Mouse (Mus musculus): ENCODE data around the gene Rb1. TPM values are rescaled to one million over a fixed set of nuclear protein-coding genes. Genes with fewer than 3 reads are reported as not detected.

Gene Rb1
- polyA plus RNA-seq, 2 experiments, result 15.6 to 29.6 TPM

GRCm38 (mm10) chr14:73176266-73176665 lies 149.4 kb downstream of the Rb1 start:
- no peak for DNase-seq (ENCODE audit: low spot score)
- H3K9me3 ChIP-seq (ENCODE audit: control insufficient read depth, low read length), result no peaks in the 10 kb centered on the region
- 90% methylated on average over 5 of the region's 5 CpGs for WGBS
- peaks cover 96% of the 10 kb centered on the region for H3K36me3 ChIP-seq (ENCODE audit: control insufficient read depth, insufficient read depth, low read length)
- no peak overlapping the region for H3K4me3 ChIP-seq (replicated peaks; ENCODE audit: low read length)
- H3K4me2 ChIP-seq (replicated peaks; ENCODE audit: low read depth, low read length, severe bottlenecking), result no peak overlapping the region
- no peak overlapping the region for H3K9ac ChIP-seq (ENCODE audit: low read depth, low read length, severe bottlenecking)
- H3K27me3 ChIP-seq (ENCODE audit: control insufficient read depth, insufficient read depth, low read length), result no peaks in the 10 kb centered on the region
- H3K27ac ChIP-seq (replicated peaks; ENCODE audit: low read depth, low read length), result no peak overlapping the region
- TF ChIP-seq POLR2A (IDR thresholded peaks at IDR 0.05; ENCODE audit: borderline replicate concordance, extremely low read depth, insufficient read depth, insufficient read length), result no peak
- ATAC-seq (ENCODE audit: low FRiP score, low read depth), result no peak
- 0 out of 2 replicates have a peak, but pooled peaks cover 6% of the 10 kb centered on the region for H3K4me1 ChIP-seq (ENCODE audit: control insufficient read depth, insufficient read depth, low read length)

GRCm38 (mm10) chr14:73175814-73176213 lies 149.8 kb downstream of the Rb1 start:
- 0 out of 2 replicates have a peak, but pooled peaks cover 6% of the 10 kb centered on the region for H3K4me1 ChIP-seq (ENCODE audit: control insufficient read depth, insufficient read depth, low read length)
- no peak overlapping the region for H3K4me3 ChIP-seq (replicated peaks; ENCODE audit: low read length)
- ATAC-seq (ENCODE audit: low FRiP score, low read depth) (no peak), DNase-seq (ENCODE audit: low spot score) (no peak)
- no peak for TF ChIP-seq POLR2A (IDR thresholded peaks at IDR 0.05; ENCODE audit: borderline replicate concordance, extremely low read depth, insufficient read depth, insufficient read length)
- no peaks in the 10 kb centered on the region for H3K9me3 ChIP-seq (ENCODE audit: control insufficient read depth, low read length)
- H3K9ac ChIP-seq (ENCODE audit: low read depth, low read length, severe bottlenecking), result no peak overlapping the region
- peaks cover 97% of the 10 kb centered on the region for H3K36me3 ChIP-seq (ENCODE audit: control insufficient read depth, insufficient read depth, low read length)
- no peak overlapping the region for H3K4me2 ChIP-seq (replicated peaks; ENCODE audit: low read depth, low read length, severe bottlenecking)
- WGBS, result 91% methylated on average over 6 of the region's 6 CpGs
- H3K27ac ChIP-seq (replicated peaks; ENCODE audit: low read depth, low read length), result no peak overlapping the region
- H3K27me3 ChIP-seq (ENCODE audit: control insufficient read depth, insufficient read depth, low read length), result no peaks in the 10 kb centered on the region

DNA sequence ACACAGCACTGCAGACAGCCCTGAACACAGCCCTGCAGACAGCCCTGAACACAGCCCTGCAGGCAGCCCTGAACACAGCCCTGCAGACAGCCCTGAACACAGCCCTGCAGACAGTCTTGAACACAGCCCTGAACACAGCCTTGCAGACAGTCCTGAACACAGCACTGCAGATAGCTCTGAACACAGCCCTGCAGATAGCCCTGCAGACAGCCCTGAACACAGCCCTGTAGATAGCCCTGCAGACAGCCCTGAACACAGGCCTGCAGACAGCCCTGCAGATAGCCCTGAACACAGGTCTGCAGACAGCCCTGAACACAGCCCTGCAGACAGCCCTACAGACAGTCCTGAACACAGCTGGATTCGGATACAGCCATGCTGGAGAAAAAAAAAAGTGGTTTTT lies 150.6 kb downstream of the Rb1 start:
- Histone ChIP-seq H3K27me3 (ENCODE audit: control insufficient read depth, insufficient read depth, low read length) (no peaks in the 10 kb centered on the region), H3K4me1 (ENCODE audit: control insufficient read depth, insufficient read depth, low read length) (0 out of 2 replicates have a peak, but pooled peaks cover 6% of the 10 kb centered on the region), H3K9me3 (ENCODE audit: control insufficient read depth, low read length) (no peaks in the 10 kb centered on the region), H3K27ac (replicated peaks; ENCODE audit: low read depth, low read length) (no peak overlapping the region), H3K4me2 (replicated peaks; ENCODE audit: low read depth, low read length, severe bottlenecking) (no peak overlapping the region), H3K4me3 (replicated peaks; ENCODE audit: low read length) (no peak overlapping the region), H3K36me3 (ENCODE audit: control insufficient read depth, insufficient read depth, low read length) (peaks cover 95% of the 10 kb centered on the region), H3K9ac (ENCODE audit: low read depth, low read length, severe bottlenecking) (no peak overlapping the region)
- no peak for TF ChIP-seq POLR2A (IDR thresholded peaks at IDR 0.05; ENCODE audit: borderline replicate concordance, extremely low read depth, insufficient read depth, insufficient read length)
- 84% methylated on average over 1 of the region's 1 CpGs for WGBS
- DNase-seq (ENCODE audit: low spot score), result no peak
- ATAC-seq (ENCODE audit: low FRiP score, low read depth), result no peak

GRCm38 (mm10) chr14:73174091-73174995 lies 151.3 kb downstream of the Rb1 start:
- no peak for TF ChIP-seq POLR2A (IDR thresholded peaks at IDR 0.05; ENCODE audit: borderline replicate concordance, extremely low read depth, insufficient read depth, insufficient read length)
- H3K36me3 ChIP-seq (ENCODE audit: control insufficient read depth, insufficient read depth, low read length), result peaks cover 96% of the 10 kb centered on the region
- no peak overlapping the region for H3K27ac ChIP-seq (replicated peaks; ENCODE audit: low read depth, low read length)
- no peak for DNase-seq (ENCODE audit: low spot score)
- H3K4me1 ChIP-seq (ENCODE audit: control insufficient read depth, insufficient read depth, low read length), result 0 out of 2 replicates have a peak, but pooled peaks cover 6% of the 10 kb centered on the region
- no peak for ATAC-seq (ENCODE audit: low FRiP score, low read depth)
- no peak overlapping the region for H3K4me2 ChIP-seq (replicated peaks; ENCODE audit: low read depth, low read length, severe bottlenecking)
- H3K9ac ChIP-seq (ENCODE audit: low read depth, low read length, severe bottlenecking), result no peak overlapping the region
- no peak overlapping the region for H3K4me3 ChIP-seq (replicated peaks; ENCODE audit: low read length)
- 71% methylated on average over 7 of the region's 7 CpGs for WGBS
- H3K9me3 ChIP-seq (ENCODE audit: control insufficient read depth, low read length), result no peaks in the 10 kb centered on the region
- no peaks in the 10 kb centered on the region for H3K27me3 ChIP-seq (ENCODE audit: control insufficient read depth, insufficient read depth, low read length)

GRCm38 (mm10) chr14:73173662-73174061 lies 152.0 kb downstream of the Rb1 start:
- H3K4me3 ChIP-seq (replicated peaks; ENCODE audit: low read length), result no peak overlapping the region
- ATAC-seq (ENCODE audit: low FRiP score, low read depth), result no peak
- no peaks in the 10 kb centered on the region for H3K9me3 ChIP-seq (ENCODE audit: control insufficient read depth, low read length)
- H3K9ac ChIP-seq (ENCODE audit: low read depth, low read length, severe bottlenecking), result no peak overlapping the region
- H3K4me1 ChIP-seq (ENCODE audit: control insufficient read depth, insufficient read depth, low read length), result 0 out of 2 replicates have a peak, but pooled peaks cover 6% of the 10 kb centered on the region
- no peaks in the 10 kb centered on the region for H3K27me3 ChIP-seq (ENCODE audit: control insufficient read depth, insufficient read depth, low read length)
- H3K27ac ChIP-seq (replicated peaks; ENCODE audit: low read depth, low read length), result no peak overlapping the region
- DNase-seq (ENCODE audit: low spot score), result no peak
- H3K4me2 ChIP-seq (replicated peaks; ENCODE audit: low read depth, low read length, severe bottlenecking), result no peak overlapping the region
- H3K36me3 ChIP-seq (ENCODE audit: control insufficient read depth, insufficient read depth, low read length), result peaks cover 91% of the 10 kb centered on the region
- no peak for TF ChIP-seq POLR2A (IDR thresholded peaks at IDR 0.05; ENCODE audit: borderline replicate concordance, extremely low read depth, insufficient read depth, insufficient read length)
- WGBS, result 92% methylated on average over 11 of the region's 11 CpGs

Data from limb, embryonic 14.5 days (tissue).